Mouse (Mus musculus) E14TG2a.4 (cell line): ENCODE results near the gene Fam122c.
A peak's percentile ranks its signal among the peaks of the same experiment; 100 is the strongest.

Source experiments
- CTCF ChIP-seq: conservative IDR thresholded peaks from 2 replicates; pipeline ENCODE4 v1.5.1; 2014; ENCODE audit warnings: low read length
- NANOG ChIP-seq: IDR thresholded peaks from 2 replicates; pipeline ENCODE4 v1.6.1; 2014; ENCODE audit warnings: borderline replicate concordance, low read length, mixed read lengths
- POU5F1 ChIP-seq: IDR thresholded peaks from 2 replicates; pipeline ENCODE4 v1.6.1; 2014; ENCODE audit warnings: low read length, borderline replicate concordance

- TF ChIP-seq CTCF (peak; percentile 38), POU5F1 (no peak), NANOG (no peak)
Observed at GRCm38 (mm10) chrX:53255195-53255594, 18.0 kb upstream of the Fam122c start.
